Mouse (Mus musculus): ENCODE measurements at regions not wholly inside any gene's neighbourhood (a gene's known extent, or its start where the extent isn't known, plus 50 kb on each side); places are given as distances from the start of the nearest gene placed in this dataset.

DNA sequence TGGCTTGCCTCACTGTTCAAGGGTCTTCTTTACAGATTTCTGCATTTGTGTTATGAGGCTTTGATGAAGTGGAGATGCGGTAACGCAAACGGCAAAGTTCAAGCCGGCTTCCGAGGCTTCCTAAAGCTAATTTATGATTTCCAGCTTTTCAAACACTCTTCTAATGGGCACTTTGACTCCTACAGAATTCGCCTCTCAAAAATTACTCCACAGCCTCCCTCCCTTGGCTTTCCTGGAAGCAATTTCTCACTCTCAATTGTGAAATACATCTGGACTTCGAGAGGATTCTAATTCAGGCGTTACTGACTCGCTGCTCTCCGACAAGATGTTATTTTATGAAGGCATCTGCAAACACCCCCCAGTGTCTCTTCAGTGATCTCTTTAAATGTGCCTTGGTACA, 157.2 kb downstream of the Drd1 start:
- 81% methylated on average over 10 of the region's 10 CpGs for WGBS
- H3K4me3 ChIP-seq (replicated peaks; ENCODE audit: control insufficient read depth, low read depth, low read length) = no peak overlapping the region
- no peak overlapping the region for H3K27ac ChIP-seq (ENCODE audit: control insufficient read depth, insufficient read depth, low read depth, low read length, poor library complexity)
- no peak for TF ChIP-seq CTCF (IDR thresholded peaks at IDR 0.05; ENCODE audit: control insufficient read depth, insufficient read depth, low read length)
- no peak for TF ChIP-seq POLR2A (IDR thresholded peaks at IDR 0.05; ENCODE audit: borderline replicate concordance, control insufficient read depth, low read depth, low read length)
- H3K4me1 ChIP-seq (ENCODE audit: control insufficient read depth, insufficient read depth, low read length) = no peaks in the 10 kb centered on the region

DNA sequence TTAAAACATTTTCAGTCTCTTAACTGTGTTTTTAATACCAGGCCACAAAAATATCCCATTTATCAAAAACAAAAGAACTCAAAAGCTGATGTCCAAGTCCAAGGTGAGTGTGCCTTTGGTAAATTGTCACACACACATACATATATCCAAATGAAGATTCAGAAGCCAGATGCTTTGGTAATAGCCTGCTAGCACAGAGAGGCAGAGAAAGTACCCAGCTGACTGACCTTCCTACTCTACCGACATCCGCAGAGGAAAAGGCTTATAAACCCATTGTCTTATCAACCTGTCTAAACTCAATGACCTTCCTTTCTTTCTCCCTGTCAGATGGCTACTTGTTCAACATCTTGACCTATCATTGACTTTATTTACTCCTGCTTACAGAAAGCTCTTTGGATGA, 158.3 kb downstream of the Drd1 start:
- Histone ChIP-seq H3K27ac (ENCODE audit: control insufficient read depth, insufficient read depth, low read depth, low read length, poor library complexity) (no peak overlapping the region), H3K4me3 (replicated peaks; ENCODE audit: control insufficient read depth, low read depth, low read length) (no peak overlapping the region), H3K4me1 (ENCODE audit: control insufficient read depth, insufficient read depth, low read length) (no peaks in the 10 kb centered on the region)
- WGBS = 94% methylated on average over 2 of the region's 2 CpGs
- no peak for TF ChIP-seq CTCF (IDR thresholded peaks at IDR 0.05; ENCODE audit: control insufficient read depth, insufficient read depth, low read length)
- TF ChIP-seq POLR2A (IDR thresholded peaks at IDR 0.05; ENCODE audit: borderline replicate concordance, control insufficient read depth, low read depth, low read length) = no peak

DNA sequence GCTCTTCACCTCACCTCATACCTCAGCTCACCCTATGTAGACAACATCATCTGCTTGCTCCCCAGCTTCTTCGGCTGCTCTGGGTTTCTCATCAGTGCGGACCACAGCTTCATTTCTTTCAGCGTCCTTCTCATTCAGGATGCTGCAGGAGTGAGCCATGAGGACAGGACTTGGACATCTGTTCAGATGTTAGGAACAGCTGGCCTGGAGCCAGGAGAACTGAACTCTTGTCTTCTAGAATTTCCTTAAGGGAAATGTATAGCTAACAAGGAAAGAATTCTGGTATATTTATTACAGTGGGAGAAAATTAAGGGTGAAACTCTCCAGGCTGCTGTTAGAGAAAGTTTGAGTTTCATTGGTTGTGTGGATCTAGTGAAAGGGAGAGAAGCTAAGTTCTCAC, 167.1 kb downstream of the Drd1 start:
- TF ChIP-seq POLR2A (IDR thresholded peaks at IDR 0.05; ENCODE audit: borderline replicate concordance, control insufficient read depth, low read depth, low read length) (no peak), CTCF (IDR thresholded peaks at IDR 0.05; ENCODE audit: control insufficient read depth, insufficient read depth, low read length) (no peak)
- Histone ChIP-seq H3K4me1 (ENCODE audit: control insufficient read depth, insufficient read depth, low read length) (no peaks in the 10 kb centered on the region), H3K27ac (ENCODE audit: control insufficient read depth, insufficient read depth, low read depth, low read length, poor library complexity) (no peak overlapping the region), H3K4me3 (replicated peaks; ENCODE audit: control insufficient read depth, low read depth, low read length) (no peak overlapping the region)
- 87% methylated on average over 3 of the region's 3 CpGs for WGBS

DNA sequence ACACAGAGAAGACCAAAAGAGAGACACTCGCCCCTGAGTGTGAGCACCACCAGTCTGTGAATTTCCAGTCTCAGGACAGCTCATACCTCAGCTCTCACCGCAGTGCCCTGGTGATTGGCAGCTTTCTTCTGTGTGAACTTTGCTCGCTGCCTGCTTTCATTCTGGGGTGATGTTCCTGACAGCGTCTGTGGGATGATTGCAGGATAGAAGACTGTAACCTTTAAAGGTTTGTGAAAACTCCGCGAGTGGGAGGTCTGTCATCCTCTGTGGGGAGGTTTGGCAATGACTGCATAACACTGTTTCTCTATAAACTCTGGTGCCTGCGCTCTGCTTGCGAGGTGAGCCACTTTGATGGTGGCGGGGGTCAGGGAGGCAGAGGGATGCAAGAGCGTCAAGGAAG, 169.7 kb downstream of the Drd1 start:
- TF ChIP-seq CTCF (IDR thresholded peaks at IDR 0.05; ENCODE audit: control insufficient read depth, insufficient read depth, low read length) (no peak), POLR2A (IDR thresholded peaks at IDR 0.05; ENCODE audit: borderline replicate concordance, control insufficient read depth, low read depth, low read length) (no peak)
- 86% methylated on average over 10 of the region's 10 CpGs for WGBS
- H3K27ac ChIP-seq (ENCODE audit: control insufficient read depth, insufficient read depth, low read depth, low read length, poor library complexity) = no peak overlapping the region
- no peak overlapping the region for H3K4me3 ChIP-seq (replicated peaks; ENCODE audit: control insufficient read depth, low read depth, low read length)
- H3K4me1 ChIP-seq (ENCODE audit: control insufficient read depth, insufficient read depth, low read length) = no peaks in the 10 kb centered on the region

DNA sequence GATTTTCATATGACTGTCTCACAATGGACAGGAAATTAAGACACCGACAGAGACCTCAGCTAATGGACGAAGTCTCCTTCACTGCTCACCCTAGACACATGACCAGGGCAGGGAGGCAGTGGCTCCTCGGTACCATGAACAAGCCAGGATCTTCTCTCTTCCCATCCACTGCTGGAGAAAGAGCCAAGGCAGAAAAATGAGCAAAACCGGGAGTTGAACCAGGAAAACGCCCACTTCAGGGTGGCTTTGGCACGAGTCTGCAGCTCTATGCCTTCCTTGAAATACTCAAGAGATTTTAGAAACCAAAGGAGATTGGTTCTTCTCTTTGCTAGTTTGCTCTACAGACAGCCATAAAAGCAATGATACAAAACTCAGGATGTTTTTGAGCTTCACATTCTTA, 172.3 kb downstream of the Drd1 start:
- H3K4me1 ChIP-seq (ENCODE audit: control insufficient read depth, insufficient read depth, low read length) = no peaks in the 10 kb centered on the region
- 76% methylated on average over 6 of the region's 6 CpGs for WGBS
- no peak overlapping the region for H3K27ac ChIP-seq (ENCODE audit: control insufficient read depth, insufficient read depth, low read depth, low read length, poor library complexity)
- no peak overlapping the region for H3K4me3 ChIP-seq (replicated peaks; ENCODE audit: control insufficient read depth, low read depth, low read length)
- TF ChIP-seq POLR2A (IDR thresholded peaks at IDR 0.05; ENCODE audit: borderline replicate concordance, control insufficient read depth, low read depth, low read length) = no peak
- no peak for TF ChIP-seq CTCF (IDR thresholded peaks at IDR 0.05; ENCODE audit: control insufficient read depth, insufficient read depth, low read length)

DNA sequence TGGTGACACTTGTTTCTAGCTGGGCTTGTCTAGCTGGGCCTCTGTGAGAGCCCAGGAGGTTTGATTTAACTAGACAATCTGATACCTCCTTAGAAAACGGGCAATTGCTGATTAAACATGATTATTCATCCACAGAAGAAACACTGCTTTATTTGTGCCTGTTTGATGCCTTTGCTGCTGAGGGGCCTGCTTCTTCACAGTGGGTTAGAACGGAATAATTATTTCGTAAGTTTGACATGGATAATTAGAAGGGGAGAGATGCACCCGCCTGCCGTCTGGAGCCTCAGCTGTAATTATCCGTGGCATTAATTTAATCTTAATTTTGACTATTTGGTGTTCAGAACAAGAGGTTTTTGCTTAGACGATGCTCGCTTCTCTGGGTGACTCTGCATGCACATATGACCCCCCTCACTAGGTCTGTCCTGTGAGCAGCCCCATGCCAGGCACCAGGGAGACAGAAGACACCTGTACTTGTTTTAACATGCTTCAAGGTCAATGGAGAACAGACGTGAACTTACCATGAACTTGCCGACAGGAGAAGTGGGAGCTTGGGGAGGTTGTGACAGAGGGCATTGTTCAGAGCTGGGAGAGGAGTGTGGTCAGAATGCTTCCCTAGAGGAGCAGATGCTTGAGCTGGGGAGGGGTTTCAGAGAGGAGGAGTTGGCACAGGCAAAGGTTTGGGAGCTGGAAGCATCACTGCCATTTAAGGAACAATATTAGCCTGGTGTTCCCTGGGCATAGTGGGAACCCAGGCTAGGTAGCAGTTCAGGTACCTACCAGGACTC, 174.8 kb downstream of the Drd1 start:
- WGBS = 75% methylated on average over 10 of the region's 10 CpGs
- H3K4me3 ChIP-seq (replicated peaks; ENCODE audit: control insufficient read depth, low read depth, low read length) = no peak overlapping the region
- no peaks in the 10 kb centered on the region for H3K4me1 ChIP-seq (ENCODE audit: control insufficient read depth, insufficient read depth, low read length)
- TF ChIP-seq POLR2A (IDR thresholded peaks at IDR 0.05; ENCODE audit: borderline replicate concordance, control insufficient read depth, low read depth, low read length) (no peak), CTCF (IDR thresholded peaks at IDR 0.05; ENCODE audit: control insufficient read depth, insufficient read depth, low read length) (no peak)
- no peak overlapping the region for H3K27ac ChIP-seq (ENCODE audit: control insufficient read depth, insufficient read depth, low read depth, low read length, poor library complexity)

DNA sequence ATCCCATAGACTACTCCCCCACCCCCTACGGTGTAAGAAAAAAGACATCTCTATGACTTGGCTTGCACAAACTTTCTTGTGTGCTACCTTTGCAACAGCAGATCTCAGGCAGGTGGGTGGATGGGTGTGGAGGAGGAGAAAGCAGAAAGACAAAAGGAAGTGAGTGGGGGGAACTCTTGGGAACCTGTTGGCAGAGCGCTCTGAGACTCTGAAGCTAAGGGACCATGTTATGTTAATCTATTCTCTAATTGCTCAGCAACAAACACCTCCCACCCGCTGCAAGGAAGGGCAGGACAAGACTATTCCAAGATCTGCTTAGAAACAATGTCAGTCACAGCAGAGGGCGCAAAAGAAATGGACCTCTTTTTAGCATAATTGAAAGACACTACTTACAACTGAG, 180.0 kb downstream of the Drd1 start:
- Histone ChIP-seq H3K4me1 (ENCODE audit: control insufficient read depth, insufficient read depth, low read length) (no peaks in the 10 kb centered on the region), H3K4me3 (replicated peaks; ENCODE audit: control insufficient read depth, low read depth, low read length) (no peak overlapping the region), H3K27ac (ENCODE audit: control insufficient read depth, insufficient read depth, low read depth, low read length, poor library complexity) (no peak overlapping the region)
- WGBS = 70% methylated on average over 4 of the region's 4 CpGs
- TF ChIP-seq CTCF (IDR thresholded peaks at IDR 0.05; ENCODE audit: control insufficient read depth, insufficient read depth, low read length) (no peak), POLR2A (IDR thresholded peaks at IDR 0.05; ENCODE audit: borderline replicate concordance, control insufficient read depth, low read depth, low read length) (no peak)

DNA sequence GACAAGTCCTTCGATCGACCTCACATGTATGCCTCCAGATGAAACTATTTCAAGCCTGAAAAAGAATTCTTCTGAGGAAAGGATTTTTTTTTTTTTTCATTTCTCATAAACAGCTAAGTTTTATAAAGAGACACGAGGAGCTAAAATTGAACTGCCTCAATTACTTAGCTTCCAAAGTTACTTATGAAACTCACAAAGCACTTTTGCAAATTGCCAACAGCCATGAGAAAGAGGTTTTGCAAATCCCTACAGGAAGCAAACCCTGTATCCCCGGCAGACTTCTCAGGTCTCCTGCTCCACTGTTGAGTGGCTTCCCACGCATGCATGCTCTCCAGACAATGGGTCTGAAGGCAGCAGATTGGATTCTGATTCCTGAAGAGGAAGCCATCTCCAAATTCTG, 190.2 kb downstream of the Drd1 start:
- Histone ChIP-seq H3K4me3 (replicated peaks; ENCODE audit: control insufficient read depth, low read depth, low read length) (no peak overlapping the region), H3K27ac (ENCODE audit: control insufficient read depth, insufficient read depth, low read depth, low read length, poor library complexity) (no peak overlapping the region), H3K4me1 (ENCODE audit: control insufficient read depth, insufficient read depth, low read length) (no peaks in the 10 kb centered on the region)
- WGBS = 67% methylated on average over 5 of the region's 5 CpGs
- TF ChIP-seq CTCF (IDR thresholded peaks at IDR 0.05; ENCODE audit: control insufficient read depth, insufficient read depth, low read length) (no peak), POLR2A (IDR thresholded peaks at IDR 0.05; ENCODE audit: borderline replicate concordance, control insufficient read depth, low read depth, low read length) (no peak)

DNA sequence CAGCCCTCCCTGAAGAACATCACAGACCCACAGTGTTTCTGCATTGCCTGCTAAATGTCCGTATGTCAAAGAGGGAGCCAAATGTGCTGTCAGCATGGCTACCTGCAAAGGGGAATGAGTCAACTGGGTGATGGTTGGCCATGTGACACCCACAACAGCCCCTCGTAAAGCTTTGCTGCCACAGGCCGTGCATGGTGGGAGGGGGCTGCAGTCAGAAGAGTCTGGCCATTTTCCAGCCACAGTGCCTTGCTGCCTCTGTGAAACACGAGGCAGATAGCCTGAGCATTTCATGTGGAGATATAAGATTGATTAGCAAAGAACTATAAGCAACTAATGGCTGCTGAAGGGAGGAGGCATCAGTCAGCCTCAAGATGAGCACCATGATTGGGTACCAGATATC, 193.2 kb downstream of the Drd1 start:
- TF ChIP-seq CTCF (IDR thresholded peaks at IDR 0.05; ENCODE audit: control insufficient read depth, insufficient read depth, low read length) (no peak), POLR2A (IDR thresholded peaks at IDR 0.05; ENCODE audit: borderline replicate concordance, control insufficient read depth, low read depth, low read length) (no peak)
- Histone ChIP-seq H3K27ac (ENCODE audit: control insufficient read depth, insufficient read depth, low read depth, low read length, poor library complexity) (no peak overlapping the region), H3K4me1 (ENCODE audit: control insufficient read depth, insufficient read depth, low read length) (no peaks in the 10 kb centered on the region), H3K4me3 (replicated peaks; ENCODE audit: control insufficient read depth, low read depth, low read length) (no peak overlapping the region)
- WGBS = 44% methylated on average over 4 of the region's 4 CpGs
